Mouse (Mus musculus) liver, postnatal 0 days (tissue): ENCODE measurements around the gene Gmnn. TPM values are rescaled to one million over a fixed set of nuclear protein-coding genes. Genes with fewer than 3 reads are reported as not detected.

ENCODE experiments used
- ATAC-seq: fragments of 200-750 bp; cut with Nextera tagmentation; 2 replicates; pipeline ENCODE4 v1.8.0; 2017; ENCODE audit warnings: mild to moderate bottlenecking, moderate library complexity
- DNase-seq: peaks from one replicate; pipeline ENCODE4 v3.0.0-alpha.2; 2016
- H3K27ac ChIP-seq: fragments of 300-500 bp; sonication (generic); 2 replicates; pipeline ENCODE4 v1.5.1; 2014; ENCODE audit warnings: antibody characterized with exemption, moderate library complexity, mild to moderate bottlenecking, low read depth
- H3K27me3 ChIP-seq: fragments of 300-500 bp; sonication (generic); 2 replicates; pipeline ENCODE4 v1.6.1; 2014; ENCODE audit warnings: low read length, control low read depth, mixed read lengths; ENCODE audit not compliant: insufficient read depth
- H3K36me3 ChIP-seq: fragments of 300-500 bp; sonication (generic); replicated peaks from 2 replicates; pipeline ENCODE4 v1.6.1; 2014; ENCODE audit warnings: mild to moderate bottlenecking, control low read depth, low read length, moderate library complexity, mixed read lengths; ENCODE audit not compliant: insufficient read depth
- H3K4me1 ChIP-seq: fragments of 300-500 bp; sonication (generic); 2 replicates; pipeline ENCODE4 v1.6.1; 2014; ENCODE audit warnings: antibody characterized with exemption, mild to moderate bottlenecking, control low read depth; ENCODE audit not compliant: insufficient read depth
- H3K4me2 ChIP-seq: fragments of 300-500 bp; sonication (generic); 2 replicates; pipeline ENCODE4 v1.6.1; 2014; ENCODE audit warnings: low read depth, mild to moderate bottlenecking, low read length, moderate library complexity, mixed read lengths
- H3K4me3 ChIP-seq: fragments of 300-500 bp; sonication (generic); 2 replicates; pipeline ENCODE4 v1.5.1; 2014; ENCODE audit warnings: low read depth, low read length
- H3K9ac ChIP-seq: fragments of 300-500 bp; sonication (generic); replicated peaks from 2 replicates; pipeline ENCODE4 v1.6.1; 2014; ENCODE audit warnings: mild to moderate bottlenecking, moderate library complexity
- H3K9me3 ChIP-seq: fragments of 300-500 bp; sonication (generic); 2 replicates; pipeline ENCODE4 v1.6.1; 2016; ENCODE audit warnings: mild to moderate bottlenecking, control low read depth, low read length, mixed read lengths
- CTCF ChIP-seq: sonication (generic); IDR thresholded peaks from 2 replicates; pipeline ENCODE4 v1.5.1; 2016; ENCODE audit warnings: antibody characterized with exemption, low read depth
- EP300 ChIP-seq: IDR thresholded peaks from 2 replicates; pipeline ENCODE4 v1.6.1; 2016; ENCODE audit warnings: antibody characterized with exemption, low read depth, mild to moderate bottlenecking
- WGBS: fragments of 180-500 bp; shearing (Covaris S2); extraction: QIAGEN DNeasy Blood & Tissue Kit; methylation state at CpG from one replicate; pipeline ENCODE4 v1.1.7; 2014; ENCODE audit not compliant: insufficient replicate concordance; 5-methylcytosine and 5-hydroxymethylcytosine counted together
- polyA plus RNA-seq: library from polyadenylated mRNA; unstranded; fragments of >200 nt; fragmentation: Nextera tagmentation; extraction: Ambion mirVana; gene quantifications from 2 replicates; pipeline ENCODE4 v1.2.1, GENCODE M21; 2015

The Gmnn gene
- polyA plus RNA-seq, 1 experiment from 2014 or later: 69.1 TPM

- Histone ChIP-seq H3K9ac (peak overlapping the region; percentile 74), H3K27ac (peak overlapping the region; percentile 89), H3K4me1 (peaks cover 14% of the 10 kb centered on the region), H3K36me3 (peaks cover 4% of the 10 kb centered on the region), H3K4me3 (peak overlapping the region; percentile 88), H3K4me2 (peak overlapping the region; percentile 78), H3K27me3 (no peaks in the 10 kb centered on the region), H3K9me3 (no peaks in the 10 kb centered on the region)
- WGBS: 1% methylated on average over 31 of the region's 31 CpGs
- peak; percentile 53 for DNase-seq
- ATAC-seq: peak; percentile 3; the same call in 1 of the 2 replicates
- TF ChIP-seq EP300 (no peak), CTCF (no peak)
Observed at GRCm38 (mm10) chr13:24799925-24800673, 38.4 kb upstream of the Gmnn start.

DNA sequence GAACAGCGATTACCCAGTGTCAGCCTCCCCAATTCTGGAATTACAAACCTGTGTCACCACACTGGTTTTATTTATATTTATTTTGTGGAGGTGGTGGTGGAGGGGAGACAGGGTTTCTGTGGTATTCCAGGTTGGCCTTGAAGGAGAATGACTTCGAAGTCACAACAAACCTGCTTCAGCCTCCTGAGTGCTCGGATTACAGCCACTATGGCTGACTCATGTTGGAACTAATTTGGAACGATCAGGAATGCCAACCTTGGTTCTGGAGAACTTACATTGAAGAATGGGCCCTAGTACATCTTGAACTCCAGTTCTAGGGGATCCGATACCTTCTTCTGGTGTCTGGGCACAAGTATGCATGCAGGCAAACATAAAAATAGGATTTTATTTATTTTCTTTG is 37.7 kb upstream of the Gmnn start:
- Histone ChIP-seq H3K4me3 (peak overlapping the region; percentile 88; the same call in 1 of the 2 replicates), H3K27me3 (no peaks in the 10 kb centered on the region), H3K9me3 (no peaks in the 10 kb centered on the region), H3K4me2 (peak overlapping the region; percentile 78), H3K27ac (peak overlapping the region; percentile 89; the same call in 1 of the 2 replicates), H3K9ac (peak overlapping the region; percentile 74), H3K36me3 (no peaks in the 10 kb centered on the region), H3K4me1 (peaks cover 11% of the 10 kb centered on the region)
- WGBS: 71% methylated on average over 5 of the region's 5 CpGs
- no peak for ATAC-seq
- no peak for DNase-seq
- no peak for TF ChIP-seq CTCF
- no peak for TF ChIP-seq EP300

DNA sequence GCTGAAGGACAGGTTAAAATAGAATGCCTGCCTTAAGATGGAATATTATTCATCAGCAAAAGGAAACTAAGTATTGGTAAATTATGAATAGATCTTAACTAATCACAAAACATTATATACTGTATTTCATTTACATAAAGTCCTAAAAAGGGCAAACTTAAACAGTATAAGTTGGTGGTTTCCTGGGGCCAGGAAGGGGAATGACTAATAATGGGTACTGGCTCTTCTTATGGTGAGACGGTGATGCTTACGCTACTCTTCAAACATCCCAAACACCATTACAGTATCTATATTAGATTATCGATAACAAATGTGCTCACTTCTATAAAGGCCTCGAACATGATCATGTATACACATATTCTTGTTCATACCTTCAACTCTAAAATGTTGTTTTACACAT is 37.0 kb upstream of the Gmnn start:
- Histone ChIP-seq H3K36me3 (no peaks in the 10 kb centered on the region), H3K9me3 (no peaks in the 10 kb centered on the region), H3K27ac (no peak overlapping the region), H3K9ac (no peak overlapping the region), H3K4me2 (no peak overlapping the region), H3K27me3 (no peaks in the 10 kb centered on the region), H3K4me3 (no peak overlapping the region), H3K4me1 (peaks cover 7% of the 10 kb centered on the region)
- DNase-seq: no peak
- ATAC-seq: no peak
- WGBS: 88% methylated on average over 4 of the region's 4 CpGs
- TF ChIP-seq CTCF (no peak), EP300 (no peak)

- 66% methylated on average over 9 of the region's 9 CpGs for WGBS
- Histone ChIP-seq H3K36me3 (no peaks in the 10 kb centered on the region), H3K27ac (peak overlapping the region; percentile 37; the same call in 1 of the 2 replicates), H3K4me2 (no peak overlapping the region), H3K27me3 (no peaks in the 10 kb centered on the region), H3K9me3 (no peaks in the 10 kb centered on the region), H3K4me1 (peaks cover 5% of the 10 kb centered on the region), H3K9ac (no peak overlapping the region), H3K4me3 (no peak overlapping the region)
- ATAC-seq: peak; percentile 37; the same call in 1 of the 2 replicates
- TF ChIP-seq EP300 (0 out of 2 replicates have a peak, but pooled peaks have one; percentile 35), CTCF (no peak)
- no peak for DNase-seq
Observed at GRCm38 (mm10) chr13:24792411-24793045, 30.8 kb upstream of the Gmnn start.

GRCm38 (mm10) chr13:24791349-24791748 is 29.6 kb upstream of the Gmnn start:
- Histone ChIP-seq H3K27ac (peak overlapping the region; percentile 37), H3K27me3 (no peaks in the 10 kb centered on the region), H3K9me3 (no peaks in the 10 kb centered on the region), H3K36me3 (no peaks in the 10 kb centered on the region), H3K4me3 (no peak overlapping the region), H3K9ac (no peak overlapping the region), H3K4me1 (peaks cover 5% of the 10 kb centered on the region), H3K4me2 (no peak overlapping the region)
- DNase-seq (peak; percentile 80), ATAC-seq (peak; percentile 87)
- no peak for TF ChIP-seq CTCF
- peak; percentile 61; the same call in 1 of the 2 replicates for TF ChIP-seq EP300
- WGBS: 20% methylated on average over 2 of the region's 2 CpGs

- no peak for DNase-seq
- H3K27me3 ChIP-seq: no peaks in the 10 kb centered on the region
- peaks cover 5% of the 10 kb centered on the region for H3K4me1 ChIP-seq
- H3K9ac ChIP-seq: no peak overlapping the region
- TF ChIP-seq EP300 (no peak), CTCF (no peak)
- no peaks in the 10 kb centered on the region for H3K9me3 ChIP-seq
- WGBS: 84% methylated on average over 5 of the region's 5 CpGs
- H3K36me3 ChIP-seq: no peaks in the 10 kb centered on the region
- H3K27ac ChIP-seq: no peak overlapping the region
- no peak for ATAC-seq
- no peak overlapping the region for H3K4me3 ChIP-seq
- no peak overlapping the region for H3K4me2 ChIP-seq
Observed at GRCm38 (mm10) chr13:24787477-24787876, 25.8 kb upstream of the Gmnn start.
